Comparison of ENCODE assay signal across 8 mouse cellular contexts in the genomic region with DNA sequence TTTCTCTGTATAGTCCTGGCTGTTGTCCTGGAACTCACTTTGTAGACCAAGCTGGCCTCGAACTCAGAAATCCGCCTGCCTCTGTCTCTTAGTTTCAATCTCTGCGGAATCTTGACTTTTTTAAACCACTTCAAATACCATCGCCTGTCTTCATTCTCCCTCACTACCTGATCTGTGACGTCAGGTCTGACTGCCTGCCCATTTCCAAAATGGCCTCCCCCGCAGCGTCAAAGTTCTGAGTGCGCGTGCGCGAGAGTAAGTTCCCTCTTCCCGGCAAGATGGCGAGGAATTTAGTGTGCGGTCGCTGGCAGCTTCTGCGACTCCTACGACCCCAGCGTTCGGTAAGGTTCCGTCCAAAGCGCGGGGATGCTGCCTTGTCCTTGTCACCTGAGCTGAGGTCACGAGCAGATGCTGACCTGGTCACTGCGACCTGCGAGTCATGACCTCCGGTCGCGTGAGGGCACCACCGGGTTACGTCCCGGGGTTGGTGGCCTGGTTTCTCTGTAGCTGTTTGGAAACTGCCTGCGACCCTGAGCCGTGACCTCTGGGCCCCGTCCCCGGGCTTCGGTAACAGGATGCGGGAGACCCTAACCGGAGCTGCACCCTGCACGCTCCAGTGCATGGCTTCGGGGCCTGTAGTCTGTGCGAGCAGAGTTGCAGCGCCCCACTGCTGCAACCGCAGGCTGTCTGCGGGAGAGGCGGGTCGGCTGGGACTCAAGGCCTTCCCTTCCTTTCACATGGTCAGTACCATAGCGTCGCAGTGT. TPM values are rescaled to one million over a fixed set of nuclear protein-coding genes. Genes with fewer than 3 reads are reported as not detected.
DNase-seq lines count a peak whose midpoint lies in the region; ATAC-seq and TF ChIP-seq lines count a peak whose summit lies in the region.

TSS of gene Oxa1l (plus strand) at position 258 of the 764 bp plus-strand sequence.

- H3K79me2 ChIP-seq in MEL (ENCODE audit: control insufficient read depth, insufficient read depth, low read length, poor library complexity): peaks cover 16% of the 10 kb centered on the region

- H3K4me2 ChIP-seq in lung, embryonic 16.5 days (ENCODE audit: low read depth, low read length): peak within 1 kb of the TSS; percentile 83

- H3K27me3 ChIP-seq in MEL (ENCODE audit: control insufficient read depth in 1 of 2, insufficient read depth in 2 of 2, low read length in 2 of 2): no peaks in the 10 kb centered on the region
- H3K27me3 ChIP-seq in cerebellum, adult 2 months (ENCODE audit: control insufficient read depth, insufficient read depth, low read length): no peaks in the 10 kb centered on the region
- no peaks in the 10 kb centered on the region for H3K27me3 ChIP-seq in lung, embryonic 16.5 days (ENCODE audit: control insufficient read depth, insufficient read depth, low read depth, low read length)

- peaks cover 2 to 5% of the 10 kb centered on the region in 2 experiments; a peak in 3 of 4 replicates for H3K36me3 ChIP-seq in MEL (ENCODE audit: control insufficient read depth in 1 of 2, insufficient read depth in 2 of 2, low read length in 2 of 2)
- H3K36me3 ChIP-seq in lung, embryonic 16.5 days (ENCODE audit: control insufficient read depth, insufficient read depth, low read length): peaks cover 12% of the 10 kb centered on the region; the same call in 1 of the 2 replicates

- DNase-seq in MEL (ENCODE audit: low read depth, low spot score): peak; percentile 97
- peak; percentile 94 to 98 for DNase-seq in cerebellum, adult 2 months
- DNase-seq in forelimb bud, embryonic 11.5 days (ENCODE audit: low read depth, low spot score): peak; percentile 96
- peak; percentile 93 for DNase-seq in layer of hippocampus, adult 9-10 months (ENCODE audit: low spot score)
- DNase-seq in ovary, postnatal 10 days (ENCODE audit: low spot score): peak; percentile 97
- DNase-seq in thymus, postnatal 10 days (ENCODE audit: low spot score in 2 of 2): peak; percentile 95 to 98

- under 1% methylated on average over 48 of the region's 48 CpGs for WGBS in cerebellum, adult 2 months
- WGBS in lung, embryonic 16.5 days: under 1% methylated on average over 48 of the region's 48 CpGs

- TF ChIP-seq POLR2A in MEL (IDR thresholded peaks at IDR 0.05; ENCODE audit: control insufficient read depth in 1 of 2, insufficient read depth in 1 of 2, low read depth in 1 of 2, low read length in 2 of 2, poor library complexity in 1 of 2): peak; percentile 79 to 87
- peak; percentile 82 for TF ChIP-seq POLR2A in cerebellum, adult 2 months (IDR thresholded peaks at IDR 0.05; ENCODE audit: borderline replicate concordance, insufficient read depth, low read length)

- peak; percentile 92 to 93 for ATAC-seq in hematopoietic stem cell, adult 5-6 weeks (replicated peaks in 1 of 2; ENCODE audit: insufficient read depth in 1 of 2, low FRiP score in 2 of 2, low TSS enrichment in 1 of 2, low read depth in 1 of 2, poor library complexity in 2 of 2, severe bottlenecking in 2 of 2)
- peak; percentile 93 for ATAC-seq in lung, embryonic 16.5 days (ENCODE audit: low read depth)

- no peak for TF ChIP-seq RAD21 in MEL (IDR thresholded peaks at IDR 0.05; ENCODE audit: low read depth, low read length)

- H3K9ac ChIP-seq in MEL (ENCODE audit: control insufficient read depth, low read depth, low read length, poor library complexity, severe bottlenecking): peak within 1 kb of the TSS; percentile 99
- H3K9ac ChIP-seq in lung, embryonic 16.5 days (ENCODE audit: low read length): peak within 1 kb of the TSS; percentile 85

- no peak; a peak in 1 of 4 replicates for TF ChIP-seq EP300 in MEL (IDR thresholded peaks at IDR 0.05; ENCODE audit: low read depth in 1 of 2, low read length in 2 of 2)

- peaks cover 0 to 4% of the 10 kb centered on the region in 2 experiments; a peak in 1 of 4 replicates for H3K4me1 ChIP-seq in MEL (ENCODE audit: control insufficient read depth in 1 of 2, insufficient read depth in 2 of 2, low read length in 2 of 2)
- H3K4me1 ChIP-seq in cerebellum, adult 2 months (ENCODE audit: control insufficient read depth, insufficient read depth, low read length): peaks cover 2% of the 10 kb centered on the region; the same call in 1 of the 2 replicates
- H3K4me1 ChIP-seq in lung, embryonic 16.5 days (replicated peaks; ENCODE audit: control insufficient read depth, insufficient read depth, low read length): peaks cover 11% of the 10 kb centered on the region

- H3K4me3 ChIP-seq in MEL (ENCODE audit: control insufficient read depth in 1 of 2, insufficient read depth in 1 of 2, low read depth in 2 of 2, low read length in 2 of 2): peak within 1 kb of the TSS; percentile 78 to 95
- peak within 1 kb of the TSS; percentile 73 for H3K4me3 ChIP-seq in cerebellum, adult 2 months (replicated peaks; ENCODE audit: insufficient read depth, low read depth, low read length)
- H3K4me3 ChIP-seq in lung, embryonic 16.5 days (ENCODE audit: low read length): peak within 1 kb of the TSS; percentile 70

- peak within 1 kb of the TSS; percentile 58 for H3K27ac ChIP-seq in MEL (ENCODE audit: control insufficient read depth, low read depth, low read length)
- H3K27ac ChIP-seq in cerebellum, adult 2 months (ENCODE audit: insufficient read depth, low read length): peak within 1 kb of the TSS; percentile 56
- peak within 1 kb of the TSS; percentile 62 for H3K27ac ChIP-seq in lung, embryonic 16.5 days (ENCODE audit: low read length)

- H3K9me3 ChIP-seq in MEL (replicated peaks; ENCODE audit: insufficient read depth, low read length): no peaks in the 10 kb centered on the region
- H3K9me3 ChIP-seq in lung, embryonic 16.5 days (ENCODE audit: control insufficient read depth, low read length): no peaks in the 10 kb centered on the region

- peak in 2 of 3 experiments; percentile 25 to 45; a peak in 3 of 6 replicates for TF ChIP-seq CTCF in MEL (IDR thresholded peaks at IDR 0.05 in 2 of 3, conservative IDR thresholded peaks at IDR 0.05 in 1 of 3; ENCODE audit: control insufficient read depth in 1 of 3, insufficient read depth in 1 of 3, low read depth in 2 of 3, low read length in 3 of 3, poor library complexity in 1 of 3, severe bottlenecking in 1 of 3)
- TF ChIP-seq CTCF in cerebellum, adult 2 months (IDR thresholded peaks at IDR 0.05; ENCODE audit: borderline replicate concordance, insufficient read depth, low read depth, low read length): no peak

TF ChIP-seq in MEL, 35 proteins besides CTCF, POLR2A, EP300 and RAD21 (continues in another document):
- TF ChIP-seq TCF12 (IDR thresholded peaks at IDR 0.05; ENCODE audit: low read depth, low read length) (peak; percentile 68; the same call in 1 of the 2 replicates), USF2 (IDR thresholded peaks at IDR 0.05; ENCODE audit: borderline replicate concordance in 1 of 2, insufficient read depth in 1 of 2, low read depth in 1 of 2, low read length in 2 of 2) (no peak), ZMIZ1 (IDR thresholded peaks at IDR 0.05; ENCODE audit: low read depth, low read length) (0 out of 2 replicates have a peak, but pooled peaks have one; percentile 63), GABPA (IDR thresholded peaks at IDR 0.05; ENCODE audit: low read depth, low read length) (no peak), NELFE (IDR thresholded peaks at IDR 0.05; ENCODE audit: low read depth, low read length) (peak; percentile 87), ETS1 (IDR thresholded peaks at IDR 0.05; ENCODE audit: low read depth, low read length) (peak; percentile 63; the same call in 1 of the 2 replicates), USF1 (IDR thresholded peaks at IDR 0.05; ENCODE audit: low read depth, low read length) (peak; percentile 37; the same call in 1 of the 2 replicates), SIN3A (IDR thresholded peaks at IDR 0.05; ENCODE audit: low read length) (peak; percentile 78), ZNF384 (IDR thresholded peaks at IDR 0.05; ENCODE audit: low read depth, low read length) (peak; percentile 81), MAFK (IDR thresholded peaks at IDR 0.05; ENCODE audit: borderline replicate concordance, low read depth, low read length) (no peak), RCOR1 (IDR thresholded peaks at IDR 0.05; ENCODE audit: low read depth, low read length) (no peak), ZC3H11A (IDR thresholded peaks at IDR 0.05; ENCODE audit: low read depth, low read length) (no peak), MAZ (IDR thresholded peaks at IDR 0.05; ENCODE audit: low read depth, low read length) (no peak), MYB (IDR thresholded peaks at IDR 0.05; ENCODE audit: low read depth, low read length) (no peak), MEF2A (IDR thresholded peaks at IDR 0.05; ENCODE audit: extremely low read depth, insufficient replicate concordance, low read depth, low read length, poor library complexity, severe bottlenecking) (no peak), JUND (IDR thresholded peaks at IDR 0.05; ENCODE audit: low read depth, low read length) (no peak), NRF1 (IDR thresholded peaks at IDR 0.05; ENCODE audit: insufficient read depth, low read depth, low read length, poor library complexity, severe bottlenecking) (peak; percentile 89), ELF1 (IDR thresholded peaks at IDR 0.05; ENCODE audit: low read depth, low read length) (peak; percentile 64), POLR2AphosphoS5 (IDR thresholded peaks at IDR 0.05; ENCODE audit: borderline replicate concordance, low read depth, low read length) (no peak), UBTF (IDR thresholded peaks at IDR 0.05; ENCODE audit: borderline replicate concordance, insufficient read depth, low read depth, low read length) (no peak), TAL1 (IDR thresholded peaks at IDR 0.05; ENCODE audit: low read length) (no peak), MXI1 (IDR thresholded peaks at IDR 0.05; ENCODE audit: low read depth, low read length) (peak; percentile 64), E2F4 (IDR thresholded peaks at IDR 0.05; ENCODE audit: borderline replicate concordance, low read depth, low read length) (no peak), BHLHE40 (IDR thresholded peaks at IDR 0.05; ENCODE audit: borderline replicate concordance, low read depth, low read length) (peak; percentile 67; the same call in 1 of the 2 replicates), SMC3 (IDR thresholded peaks at IDR 0.05; ENCODE audit: low read depth, low read length) (no peak), MAX (IDR thresholded peaks at IDR 0.05; ENCODE audit: low read length) (no peak; the same call in 1 of the 2 replicates), ZKSCAN1 (IDR thresholded peaks at IDR 0.05; ENCODE audit: low read depth, low read length) (no peak), KAT2A (conservative IDR thresholded peaks at IDR 0.05; ENCODE audit: low read depth, low read length) (peak; percentile 80)

RNA-seq across cellular contexts. Expression of gene Oxa1l, which starts in this region (rescaled TPM):
- 43.3 TPM in 2 replicates for total RNA-seq in MEL (2012; rRNA removed)
- 100 to 1,000 TPM in 1 of 2 experiments, not detected in 1; 143 TPM for polyA plus RNA-seq in MEL (2012; ENCODE audit: insufficient read depth in 1 of 2, insufficient read length in 2 of 2, low read depth in 1 of 2, low replicate concordance in 2 of 2, missing spikeins in 1 of 2)
- polyA plus RNA-seq in cerebellum, adult 2 months (2012; rRNA removed): 87.4 and 95.2 TPM in 2 replicates
- 30.6 and 30.7 TPM in 2 replicates for total RNA-seq in hematopoietic stem cell, adult 5-6 weeks (2017)
- polyA plus RNA-seq in lung, embryonic 16.5 days (2015; fragmentation: Nextera tagmentation; extraction: Ambion mirVana): 40.3 and 46.2 TPM in 2 replicates

Comparison
In these comparisons a context has a peak if more than half of its experiments do, and no peak if none do; other contexts are left out.
1. Peak in every context shown above with its lines: DNase-seq, ATAC-seq, H3K4me3 ChIP-seq and H3K27ac ChIP-seq.